12 mouse cellular contexts compared by ENCODE assay signal in genomic region chr13:44362293-44363005, GRCm38 (mm10).
DNase-seq lines count a peak whose midpoint lies in the region; ATAC-seq and TF ChIP-seq lines count a peak whose summit lies in the region.
"Had no signal": no experiment of that assay in that cellular context is flagged by ENCODE, and none has a peak within 500 bp of the region (broad histone marks: within the 10 kb centered on the region; RNA-seq: fewer than 3 reads in every experiment).

No protein-coding gene starts in this region.

- peak; percentile 62 for DNase-seq in embryo, embryonic 10 days (ENCODE audit: low spot score)
- no peak for DNase-seq in embryo, embryonic 9.5 days (ENCODE audit: extremely low spot score)
- no peak for DNase-seq in lung, adult 2 months
- peak; percentile 86 for DNase-seq in forelimb bud, embryonic 11.5 days (ENCODE audit: low read depth, low spot score)
- peak; percentile 72 for DNase-seq in limb, embryonic 10.5 days (ENCODE audit: low spot score)
- DNase-seq in spleen, postnatal 14 days (ENCODE audit: low spot score in 2 of 2) = no peak
- DNase-seq: liver; right cerebral cortex, postnatal 14 days had no signal

- H3K4me3 ChIP-seq in lung, embryonic 16.5 days (ENCODE audit: low read length) = no peak overlapping the region
- no peak overlapping the region for H3K4me3 ChIP-seq in lung, adult 2 months (replicated peaks; ENCODE audit: extremely low read depth, low read depth, low read length)
- no peak overlapping the region for H3K4me3 ChIP-seq in limb, embryonic 10.5 days
- no peak overlapping the region for H3K4me3 ChIP-seq in intestine, embryonic 15.5 days (replicated peaks)
- H3K4me3 ChIP-seq: megakaryocyte, embryonic 14.5 days; neural tube, embryonic 13.5 days had no signal

- 47% methylated on average over 15 of the region's 15 CpGs for WGBS in lung, embryonic 16.5 days
- 71% methylated on average over 15 of the region's 15 CpGs for WGBS in lung, adult 2 months
- WGBS in limb, embryonic 10.5 days = 21% methylated on average over 15 of the region's 15 CpGs
- 48% methylated on average over 15 of the region's 15 CpGs for WGBS in intestine, embryonic 15.5 days

- TF ChIP-seq CTCF in lung, adult 2 months (IDR thresholded peaks at IDR 0.05; ENCODE audit: insufficient read depth, low read length) = no peak

- no peaks in the 10 kb centered on the region for H3K27me3 ChIP-seq in lung, embryonic 16.5 days (ENCODE audit: control insufficient read depth, insufficient read depth, low read depth, low read length)
- no peaks in the 10 kb centered on the region for H3K27me3 ChIP-seq in limb, embryonic 10.5 days (ENCODE audit: low read depth, poor library complexity, severe bottlenecking)
- no peaks in the 10 kb centered on the region for H3K27me3 ChIP-seq in intestine, embryonic 15.5 days (replicated peaks)
- H3K27me3 ChIP-seq: megakaryocyte, embryonic 14.5 days; neural tube, embryonic 13.5 days had no signal

- TF ChIP-seq POLR2A in lung, adult 2 months (IDR thresholded peaks at IDR 0.05; ENCODE audit: borderline replicate concordance, extremely low read depth, low read depth, low read length) = no peak

- no peaks in the 10 kb centered on the region for H3K9me3 ChIP-seq in lung, embryonic 16.5 days (ENCODE audit: control insufficient read depth, low read length)
- no peaks in the 10 kb centered on the region for H3K9me3 ChIP-seq in limb, embryonic 10.5 days (replicated peaks)
- H3K9me3 ChIP-seq in intestine, embryonic 15.5 days = no peaks in the 10 kb centered on the region
- H3K9me3 ChIP-seq: neural tube, embryonic 13.5 days had no signal

- H3K27ac ChIP-seq in lung, embryonic 16.5 days (ENCODE audit: low read length) = no peak overlapping the region
- H3K27ac ChIP-seq in limb, embryonic 10.5 days = peak overlapping the region; percentile 81
- no peak overlapping the region for H3K27ac ChIP-seq in intestine, embryonic 15.5 days
- H3K27ac ChIP-seq: neural tube, embryonic 13.5 days had no signal

- no peak overlapping the region for H3K4me2 ChIP-seq in lung, embryonic 16.5 days (ENCODE audit: low read depth, low read length)
- no peak overlapping the region for H3K4me2 ChIP-seq in intestine, embryonic 15.5 days (replicated peaks)
- H3K4me2 ChIP-seq: neural tube, embryonic 13.5 days had no signal

- peak; percentile 60 for ATAC-seq in lung, embryonic 16.5 days (ENCODE audit: low read depth)
- ATAC-seq in intestine, embryonic 15.5 days = no peak

- no peak overlapping the region for H3K9ac ChIP-seq in lung, embryonic 16.5 days (ENCODE audit: low read length)
- no peak overlapping the region for H3K9ac ChIP-seq in intestine, embryonic 15.5 days
- H3K9ac ChIP-seq: neural tube, embryonic 13.5 days had no signal

- H3K4me1 ChIP-seq in lung, embryonic 16.5 days (replicated peaks; ENCODE audit: control insufficient read depth, insufficient read depth, low read length) = no peaks in the 10 kb centered on the region
- H3K4me1 ChIP-seq in lung, adult 2 months (ENCODE audit: control insufficient read depth, insufficient read depth, low read length) = no peaks in the 10 kb centered on the region
- peaks cover 48% of the 10 kb centered on the region for H3K4me1 ChIP-seq in limb, embryonic 10.5 days
- no peaks in the 10 kb centered on the region for H3K4me1 ChIP-seq in intestine, embryonic 15.5 days (replicated peaks)

- H3K36me3 ChIP-seq in lung, embryonic 16.5 days (ENCODE audit: control insufficient read depth, insufficient read depth, low read length) = no peaks in the 10 kb centered on the region
- no peaks in the 10 kb centered on the region for H3K36me3 ChIP-seq in limb, embryonic 10.5 days
- H3K36me3 ChIP-seq in intestine, embryonic 15.5 days = no peaks in the 10 kb centered on the region
- H3K36me3 ChIP-seq: neural tube, embryonic 13.5 days had no signal

Comparison
In these comparisons a context has a peak if more than half of its experiments do, and no peak if none do; other contexts are left out.
1. DNase-seq: peak in embryo, embryonic 10 days (single experiment), forelimb bud, embryonic 11.5 days (single experiment) and limb, embryonic 10.5 days (single experiment); none in embryo, embryonic 9.5 days (single experiment), lung, adult 2 months (single experiment) and spleen, postnatal 14 days (0 of 2).